Mouse (Mus musculus) lung, postnatal 25 days (tissue): Measurements from ENCODE around the gene Hoxa6.

Experiments used
- DNase-seq: peaks from one replicate; pipeline ENCODE4 v3.0.0; 2022; ENCODE audit warnings: low spot score

The Hoxa6 gene

GRCm38 (mm10) chr6:52208072-52208867, at the start of gene Hoxa6:
Gene Hoxa6, minus strand, starts transcription at chr6:52208722.
- no peak for DNase-seq

DNA sequence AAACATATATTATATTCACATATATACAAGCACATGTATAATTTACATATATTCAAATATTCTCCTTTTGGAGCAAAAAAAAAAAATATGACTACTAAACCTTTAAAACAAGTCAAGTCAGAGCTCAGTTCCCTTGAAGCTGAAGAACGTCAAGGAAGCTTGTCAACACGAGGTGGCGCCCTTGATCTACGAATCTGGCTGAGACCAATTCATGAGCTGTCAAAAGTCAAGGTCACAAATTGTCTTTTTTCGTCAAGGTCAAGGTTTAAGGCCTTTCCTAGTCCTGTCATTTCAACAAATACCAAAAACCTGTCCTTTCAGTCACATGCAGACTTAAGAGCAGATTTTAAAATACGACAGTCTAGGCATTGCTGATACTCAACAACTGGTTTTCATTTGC, 48.4 kb upstream of the Hoxa6 start:
- DNase-seq: peak; percentile 87

DNA sequence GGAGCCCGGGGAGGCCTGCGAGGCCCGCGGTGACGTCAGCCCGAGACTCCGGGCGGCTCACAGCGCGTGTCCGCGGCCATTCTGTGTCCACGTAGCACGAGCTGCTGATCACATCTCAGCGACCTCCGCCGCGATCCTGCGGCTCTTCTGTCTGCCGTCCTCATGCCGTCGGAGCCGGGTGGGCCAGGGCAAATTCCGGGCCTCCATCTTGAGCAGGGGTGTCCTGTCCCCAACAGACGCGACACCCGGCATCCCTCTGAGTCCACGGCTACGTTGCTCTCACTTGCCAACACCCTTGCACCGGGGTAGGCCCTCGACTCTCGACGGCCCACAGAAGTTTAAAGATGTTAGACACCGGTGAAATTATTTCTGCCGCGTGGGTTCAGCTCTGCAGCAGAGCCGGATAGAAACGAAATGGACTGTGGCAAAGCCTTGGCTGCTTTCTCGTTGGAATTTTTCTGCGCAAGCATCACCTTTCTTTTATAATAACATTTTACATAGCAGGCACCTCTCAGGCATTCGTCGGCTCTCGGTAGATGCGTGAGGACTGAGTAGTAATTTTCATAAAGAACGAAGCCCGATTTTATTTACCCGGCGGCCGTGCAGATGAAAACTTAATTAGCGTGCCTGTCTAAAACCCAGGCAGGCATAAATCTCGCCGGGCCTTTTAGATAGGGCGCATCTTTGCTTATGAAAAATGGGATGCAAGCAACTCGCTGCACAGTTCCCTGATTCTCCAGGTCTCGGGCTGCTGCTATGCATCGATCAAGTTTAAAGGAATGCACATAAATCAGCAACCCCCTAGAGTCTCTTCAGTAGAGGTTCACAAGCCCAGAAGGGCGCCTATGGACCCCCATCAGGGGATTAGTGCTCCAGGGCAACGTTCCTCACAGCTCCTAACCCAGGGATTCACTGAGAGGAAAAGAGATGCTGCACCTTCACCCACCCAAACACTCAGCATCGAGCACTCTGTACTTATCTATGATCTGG, 45.3 kb upstream of the Hoxa6 start:
- no peak for DNase-seq

- DNase-seq: no peak
Measured at GRCm38 (mm10) chr6:52252775-52253376, 44.4 kb upstream of the Hoxa6 start.

DNA sequence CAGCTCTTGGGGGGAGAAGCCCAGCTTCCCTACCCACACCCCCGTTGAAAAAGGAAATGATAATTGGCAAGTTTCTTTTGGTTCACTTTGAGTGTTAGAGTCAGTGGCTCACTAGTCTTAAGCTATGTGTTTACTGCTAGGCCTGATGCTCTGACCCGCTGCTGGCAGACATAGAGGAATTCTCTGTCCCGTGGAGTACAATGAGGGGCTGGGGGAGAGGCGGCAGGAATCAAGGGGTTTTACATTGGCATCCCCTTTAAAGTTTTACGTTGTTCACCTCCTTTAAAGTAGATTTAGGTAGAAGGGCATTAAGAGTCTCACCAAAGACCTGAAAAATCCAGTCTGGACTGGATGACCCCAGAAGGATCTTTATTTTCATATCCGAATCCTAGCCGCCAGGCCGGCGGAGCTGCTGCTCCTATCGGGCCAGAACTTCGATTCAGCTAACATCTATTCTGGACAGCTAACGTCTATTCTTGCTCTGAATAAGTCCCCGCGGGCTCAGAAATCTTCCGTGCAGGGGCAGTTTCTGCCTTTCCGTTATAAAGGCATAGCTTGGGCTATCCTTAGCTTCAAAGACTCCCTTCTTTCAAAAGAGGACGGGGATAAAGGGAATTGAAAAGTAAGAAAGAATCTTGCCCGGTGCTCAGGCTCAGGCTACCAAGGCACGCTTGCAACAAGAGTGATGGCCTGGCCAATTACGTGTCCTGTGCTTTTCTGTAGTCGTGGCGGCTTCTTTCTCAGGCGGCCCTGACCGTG, 43.7 kb upstream of the Hoxa6 start:
- no peak for DNase-seq

GRCm38 (mm10) chr6:52251177-52251879, 42.8 kb upstream of the Hoxa6 start:
- no peak for DNase-seq

DNA sequence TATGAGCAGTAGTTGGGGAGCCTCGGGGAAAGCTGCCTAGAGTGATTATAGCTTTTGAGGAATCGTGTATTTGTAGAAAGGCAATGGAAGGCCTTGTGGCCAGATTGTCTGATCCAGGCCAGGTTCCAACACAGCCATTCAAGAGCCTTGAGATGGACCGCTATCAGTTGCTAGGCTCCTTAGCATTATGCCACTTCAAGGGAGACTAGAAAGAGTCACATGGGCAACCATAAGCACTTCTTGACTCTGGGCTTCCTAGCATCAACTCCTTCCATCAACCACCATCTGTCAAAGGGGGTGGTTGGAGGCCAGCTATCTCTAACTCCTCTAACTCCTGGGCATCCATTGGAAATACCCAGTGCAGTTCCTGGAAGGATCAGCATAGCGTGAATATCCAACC, 41.3 kb upstream of the Hoxa6 start:
- no peak for DNase-seq

GRCm38 (mm10) chr6:52249415-52249738, 40.9 kb upstream of the Hoxa6 start:
- DNase-seq: no peak

DNA sequence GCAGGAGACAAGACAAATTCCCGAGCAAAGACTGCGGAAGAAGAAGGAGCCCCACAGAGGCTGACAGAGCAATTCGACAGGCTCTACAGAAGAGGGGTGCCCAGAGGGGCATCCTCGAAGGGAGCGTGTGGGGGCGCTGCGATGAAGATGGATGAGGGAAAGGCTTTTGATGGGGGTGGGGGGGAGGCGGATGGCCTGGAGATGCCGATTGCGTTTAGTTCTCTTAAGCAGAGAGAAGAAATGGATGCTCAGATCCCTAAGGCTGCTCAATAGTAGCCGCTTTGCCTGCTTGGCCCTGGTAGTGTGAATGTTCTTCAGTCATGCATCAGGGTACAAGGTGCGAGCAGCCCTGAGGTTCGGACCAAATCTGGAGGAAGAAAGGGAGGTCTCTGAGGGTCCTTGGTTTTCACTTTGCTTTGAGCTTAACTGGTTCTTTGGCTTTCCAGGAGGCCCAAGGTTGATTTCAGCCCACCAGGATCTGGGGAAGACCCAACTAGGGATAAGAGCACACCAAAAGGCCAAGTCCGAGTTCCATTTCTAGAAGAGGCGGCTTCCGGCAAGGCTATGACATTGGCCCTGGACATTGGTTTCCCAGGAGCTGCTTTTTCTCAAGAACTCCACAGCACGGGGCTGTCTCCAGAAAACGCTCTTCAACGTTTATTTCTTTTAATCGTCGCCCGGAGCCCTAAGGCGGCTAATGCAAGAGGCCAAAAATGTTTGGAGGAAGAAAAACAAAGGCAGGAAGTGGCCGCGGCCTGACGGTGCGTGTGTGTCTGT, 40.3 kb upstream of the Hoxa6 start:
- no peak for DNase-seq

DNA sequence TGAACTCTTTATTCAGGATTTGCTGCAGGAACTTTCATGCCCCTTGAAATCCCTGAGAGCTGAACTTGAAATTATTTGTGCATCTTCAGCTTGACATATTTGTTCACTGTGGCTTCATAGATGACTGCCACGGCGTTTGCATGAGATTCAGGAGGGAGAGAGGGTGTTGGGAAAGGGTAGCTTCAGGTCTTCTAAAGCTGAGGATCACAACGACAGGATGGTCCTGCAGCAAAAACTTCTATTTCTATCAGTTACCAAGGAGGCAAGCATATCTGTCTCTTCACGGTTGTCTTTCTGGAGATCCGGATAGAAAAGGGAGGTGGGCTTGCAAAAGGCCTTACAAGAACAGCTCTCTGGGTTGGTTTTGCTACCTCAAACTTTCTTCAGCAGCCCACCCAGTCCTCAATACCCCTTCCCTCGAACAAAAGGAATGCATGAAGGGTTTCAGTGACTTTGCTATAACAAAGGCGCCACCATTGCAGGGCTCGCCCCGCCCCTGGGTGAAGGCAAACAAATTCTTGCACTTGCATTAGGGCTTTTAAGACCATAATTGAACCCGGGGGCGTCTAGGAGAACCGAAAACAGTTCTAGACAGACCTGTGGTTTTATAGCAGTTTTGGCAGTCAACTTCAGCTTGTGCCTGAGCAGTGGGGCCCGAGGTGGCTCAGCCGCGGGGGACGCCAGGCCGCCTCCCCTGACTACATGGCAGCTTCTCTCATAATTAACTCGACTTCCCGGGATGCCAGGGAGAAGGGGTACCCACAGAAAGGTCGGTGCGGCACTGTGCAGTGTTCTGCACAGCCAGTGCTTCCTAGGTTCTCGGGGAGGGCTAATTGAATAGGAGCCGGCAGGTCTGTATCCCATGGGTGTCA, 39.5 kb upstream of the Hoxa6 start:
- no peak for DNase-seq

DNA sequence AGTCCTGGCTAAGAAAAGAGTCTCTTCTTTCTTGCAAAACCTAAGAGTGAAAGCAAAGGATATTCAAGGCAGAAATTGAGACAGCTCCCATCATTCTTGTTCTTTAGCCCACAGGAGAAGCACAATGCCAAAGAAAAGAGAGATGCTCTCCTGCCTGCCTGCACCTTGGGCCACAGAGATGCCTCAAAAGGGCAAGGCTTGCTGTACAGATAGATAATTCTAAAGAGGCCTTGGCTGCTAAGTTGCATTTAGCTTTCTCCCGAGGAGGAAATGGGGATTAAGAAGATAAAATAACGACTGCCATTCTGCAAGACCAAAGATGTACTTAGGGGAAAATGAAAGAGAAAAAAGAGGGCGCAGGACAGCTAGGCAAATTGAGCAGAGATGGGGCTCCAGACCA, 38.4 kb upstream of the Hoxa6 start:
- DNase-seq: no peak

GRCm38 (mm10) chr6:52246403-52246803, 37.9 kb upstream of the Hoxa6 start:
- DNase-seq: no peak

- no peak for DNase-seq
Measured at GRCm38 (mm10) chr6:52245757-52246142, 37.2 kb upstream of the Hoxa6 start, which contains the start of gene Hoxa11. Gene Hoxa11, minus strand, starts transcription at chr6:52245810.

- no peak for DNase-seq
Measured at GRCm38 (mm10) chr6:52245040-52245756, 36.7 kb upstream of the Hoxa6 start.

DNA sequence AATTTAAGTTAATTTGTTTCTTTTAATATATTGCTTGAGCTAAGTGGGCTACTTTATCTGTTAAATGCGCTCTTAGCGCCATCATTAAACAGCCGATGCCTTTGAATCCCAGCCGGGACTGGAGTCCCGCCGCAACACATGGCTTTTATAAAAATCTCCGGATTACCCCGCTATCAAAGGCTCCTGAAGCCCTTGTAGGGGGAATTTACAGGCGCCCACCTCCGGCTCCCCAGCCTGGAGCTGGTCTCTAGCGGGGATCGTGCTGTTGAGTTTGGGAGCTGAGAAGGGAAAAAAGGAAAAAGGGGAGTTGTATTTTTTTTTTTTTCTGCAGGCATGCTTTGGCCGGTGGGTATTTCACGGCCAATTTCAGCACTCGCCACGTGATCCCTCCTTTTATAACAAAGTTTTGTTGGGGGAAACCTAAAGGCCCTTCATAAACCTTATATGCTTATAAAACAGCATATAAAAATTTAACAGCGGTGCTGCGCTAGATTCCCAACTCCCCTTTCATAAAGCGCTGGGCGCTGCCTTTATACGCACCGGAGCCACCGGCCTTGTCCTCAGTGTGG, 36.0 kb upstream of the Hoxa6 start:
- no peak for DNase-seq

- no peak for DNase-seq
Measured at GRCm38 (mm10) chr6:52243681-52244121, 35.2 kb upstream of the Hoxa6 start.

DNA sequence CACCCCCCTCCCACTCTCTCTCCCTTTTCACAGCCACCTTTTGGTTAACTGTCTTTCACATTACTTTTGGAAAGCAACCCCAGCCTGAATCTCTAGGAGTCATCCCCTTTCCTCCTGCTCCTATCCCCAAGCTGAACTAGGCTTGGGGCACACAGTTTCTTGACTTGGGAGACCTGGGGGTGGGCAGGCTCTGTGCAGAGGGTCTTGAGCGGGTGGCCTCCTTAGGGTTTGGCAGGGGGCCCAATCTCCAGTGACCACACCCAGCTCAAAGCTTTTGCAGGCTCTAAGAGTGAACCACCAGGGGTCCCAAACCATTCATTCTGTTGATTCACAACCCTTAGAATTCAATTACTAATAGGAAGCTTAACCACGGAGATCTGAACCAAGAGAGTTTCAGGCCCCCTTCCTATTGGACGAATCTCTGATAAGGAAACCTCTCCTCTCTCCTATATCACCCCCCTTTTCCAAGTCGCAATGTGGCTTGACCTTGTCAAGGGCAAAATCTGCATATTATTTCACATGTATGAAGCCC, 34.3 kb upstream of the Hoxa6 start:
- no peak for DNase-seq

DNA sequence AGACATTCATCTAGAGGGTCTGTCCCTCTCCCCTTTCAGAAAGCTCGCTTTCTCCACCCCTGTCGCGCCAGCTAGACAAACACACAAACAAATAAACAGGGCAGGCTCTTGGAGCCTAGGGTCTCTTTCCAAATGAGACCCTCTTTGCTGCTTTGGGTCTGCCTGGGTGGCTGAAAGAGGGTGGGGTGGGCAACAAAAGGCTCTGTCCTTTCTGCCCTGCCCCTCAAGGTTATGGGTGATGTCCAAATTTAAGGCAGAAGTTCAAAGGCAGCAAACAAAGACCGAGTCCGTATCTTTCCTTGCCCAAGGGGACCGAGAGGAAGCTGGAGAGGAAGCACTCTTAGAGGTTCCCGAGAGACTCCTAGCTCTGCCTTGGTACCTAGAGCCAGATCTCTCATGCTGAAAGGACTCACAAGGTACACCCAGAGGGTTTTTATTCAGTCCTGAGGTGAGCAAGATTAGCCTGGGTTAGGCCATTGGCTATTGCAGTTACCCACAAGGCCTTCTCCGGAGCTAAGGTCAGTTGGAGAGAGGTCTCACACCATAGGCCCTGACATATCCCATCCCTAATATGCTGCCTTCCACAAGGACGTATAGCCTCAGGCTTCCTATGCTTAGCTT, 32.6 kb upstream of the Hoxa6 start:
- DNase-seq: no peak
